Mouse (Mus musculus) neural tube, embryonic 15.5 days (tissue): ENCODE results near the gene Tekt2. TPM values are rescaled to one million over a fixed set of nuclear protein-coding genes. Genes with fewer than 3 reads are reported as not detected.

Source experiments
- polyA plus RNA-seq: library from polyadenylated mRNA; unstranded; fragments of >200 nt; fragmentation: Nextera tagmentation; extraction: Ambion mirVana; gene quantifications from 2 replicates; pipeline ENCODE4 v1.2.1, GENCODE M21; 2015

The Tekt2 gene
- polyA plus RNA-seq, 1 experiment from 2014 or later = 9.2 TPM

Other genes starting within 250 kb of the Tekt2 start
- gene Lsm10, start 229.1 kb downstream of the Tekt2 start, polyA plus RNA-seq = 48.5 and 51.6 TPM in 2 replicates
- 28.1 and 29.9 TPM in 2 replicates for gene Stk40, start 221.7 kb downstream of the Tekt2 start, polyA plus RNA-seq
- gene Eva1b, start 177.9 kb downstream of the Tekt2 start, polyA plus RNA-seq = 13.3 and 19.1 TPM in 2 replicates
- 1.4 and 2.6 TPM in 2 replicates for gene Sh3d21, start 162.2 kb downstream of the Tekt2 start, polyA plus RNA-seq
- 127 and 133 TPM in 2 replicates for gene Thrap3, start 122.9 kb downstream of the Tekt2 start, polyA plus RNA-seq
- 65.4 and 79.7 TPM in 2 replicates for gene Map7d1, start 69.3 kb downstream of the Tekt2 start, polyA plus RNA-seq
- gene Trappc3, start 63.4 kb downstream of the Tekt2 start, polyA plus RNA-seq = 175 and 188 TPM in 2 replicates
- gene Col8a2, start 38.9 kb downstream of the Tekt2 start, polyA plus RNA-seq = 7.4 and 9.8 TPM in 2 replicates
- gene Adprhl2, start 4.0 kb downstream of the Tekt2 start, polyA plus RNA-seq = 75.5 and 79.8 TPM in 2 replicates
- gene Ago3, start 103.9 kb upstream of the Tekt2 start, polyA plus RNA-seq = 15.1 and 17.1 TPM in 2 replicates
- gene Ago1, start 142.9 kb upstream of the Tekt2 start, polyA plus RNA-seq = 7.5 and 7.9 TPM in 2 replicates
- 5.8 and 7.1 TPM in 2 replicates for gene Ago4, start 207.8 kb upstream of the Tekt2 start, polyA plus RNA-seq
- 3.8 and 13.3 TPM in 2 replicates for gene Clspn, start 231.2 kb upstream of the Tekt2 start, polyA plus RNA-seq